Mouse (Mus musculus): ENCODE measurements around the gene Naaladl1.

- TF ChIP-seq TCF3 (IDR thresholded peaks at IDR 0.05; ENCODE audit: insufficient read length, low read depth): no peak
- TF ChIP-seq POLR2A (IDR thresholded peaks at IDR 0.05; ENCODE audit: insufficient read length, low read depth): no peak
- no peak for TF ChIP-seq E2F4 (IDR thresholded peaks at IDR 0.05; ENCODE audit: insufficient read depth)
- TF ChIP-seq MYOD1 (IDR thresholded peaks at IDR 0.05; ENCODE audit: control insufficient read depth in 1 of 3, insufficient read length in 2 of 3, low read depth in 2 of 3): no peak
- TF ChIP-seq TCF12 (IDR thresholded peaks at IDR 0.05; ENCODE audit: insufficient read depth, poor library complexity, severe bottlenecking): no peak
- no peak for TF ChIP-seq MYOG (IDR thresholded peaks at IDR 0.05; ENCODE audit: control insufficient read depth in 1 of 3, insufficient read depth in 1 of 3, insufficient read length in 2 of 3, low read depth in 2 of 3)
- TF ChIP-seq USF1 (IDR thresholded peaks at IDR 0.05; ENCODE audit: low read depth): no peak
These were observed at the start of gene Naaladl1 for GRCm38 (mm10) chr19:6105586-6105985.
